Mouse (Mus musculus) forebrain, embryonic 10.5 days (tissue): ENCODE results near the gene Miga2. TPM values are rescaled to one million over a fixed set of nuclear protein-coding genes. Genes with fewer than 3 reads are reported as not detected.

Experiments
- DNase-seq: peaks from one replicate; pipeline ENCODE4 v3.0.0-alpha.2; 2017; ENCODE audit warnings: low spot score; ENCODE audit errors: extremely low spot score
- H3K27ac ChIP-seq: fragments of 300-500 bp; sonication (generic); 2 replicates; pipeline ENCODE4 v1.5.1; 2016; ENCODE audit warnings: mild to moderate bottlenecking
- H3K27me3 ChIP-seq: fragments of 300-500 bp; sonication (generic); 2 replicates; pipeline ENCODE4 v1.6.1; 2016; ENCODE audit warnings: mild to moderate bottlenecking; ENCODE audit not compliant: poor library complexity, severe bottlenecking
- H3K36me3 ChIP-seq: fragments of 300-500 bp; sonication (generic); replicated peaks from 2 replicates; pipeline ENCODE4 v1.6.1; 2016; ENCODE audit warnings: mild to moderate bottlenecking, moderate library complexity
- H3K4me1 ChIP-seq: fragments of 300-500 bp; sonication (generic); 2 replicates; pipeline ENCODE4 v1.6.1; 2016
- H3K4me3 ChIP-seq: fragments of 300-500 bp; sonication (generic); 2 replicates; pipeline ENCODE4 v1.5.1; 2016; ENCODE audit warnings: mild to moderate bottlenecking, moderate library complexity
- H3K9me3 ChIP-seq: fragments of 300-500 bp; sonication (generic); 2 replicates; pipeline ENCODE4 v1.6.1; 2016; ENCODE audit warnings: mild to moderate bottlenecking, moderate library complexity
- WGBS: fragments of 180-500 bp; shearing (Covaris S2); methylation state at CpG from one replicate; pipeline ENCODE4 v1.1.7; 2016; 5-methylcytosine and 5-hydroxymethylcytosine counted together
- polyA plus RNA-seq: library from polyadenylated mRNA; unstranded; fragments of >200 nt; fragmentation: Nextera tagmentation; extraction: Ambion mirVana; gene quantifications from 2 replicates; pipeline ENCODE4 v1.2.1, GENCODE M21; 2016

The Miga2 gene
- polyA plus RNA-seq, 1 experiment from 2014 or later = 30.9 TPM

DNA sequence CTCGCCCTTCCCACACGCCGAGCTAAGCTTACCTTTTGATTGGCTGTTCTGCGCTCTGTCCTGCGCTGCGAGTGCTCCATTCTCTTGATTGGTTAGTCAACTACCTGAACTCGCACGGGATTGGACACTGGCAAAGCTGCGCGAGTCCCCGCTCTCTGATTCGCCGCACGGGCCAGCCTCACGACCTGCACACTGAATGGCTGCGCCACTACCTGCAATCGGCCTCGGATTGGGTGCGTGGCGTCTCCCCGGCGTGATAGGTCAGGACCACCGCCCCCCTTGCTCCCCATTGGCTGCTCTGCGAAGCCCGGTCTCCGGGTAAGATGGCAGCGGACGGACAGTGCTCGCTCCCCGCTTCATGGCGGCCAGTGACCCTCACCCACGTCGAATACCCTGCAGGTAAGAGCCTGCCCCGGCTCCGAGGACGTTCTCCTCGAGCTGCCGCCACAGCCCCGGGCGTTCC, 28.1 kb downstream of the Miga2 start, which contains the start of gene Dolpp1:
Gene Dolpp1 (plus strand): TSS at position 141 of the 463 bp plus-strand sequence.
- Histone ChIP-seq H3K36me3 (peaks cover 32% of the 10 kb centered on the region), H3K4me3 (peak within 1 kb of the TSS; percentile 88), H3K27me3 (no peaks in the 10 kb centered on the region), H3K4me1 (peaks cover 31% of the 10 kb centered on the region), H3K9me3 (no peaks in the 10 kb centered on the region), H3K27ac (peak within 1 kb of the TSS; percentile 91)
- WGBS = under 1% methylated on average over 40 of the region's 40 CpGs
- DNase-seq = peak; percentile 98

DNA sequence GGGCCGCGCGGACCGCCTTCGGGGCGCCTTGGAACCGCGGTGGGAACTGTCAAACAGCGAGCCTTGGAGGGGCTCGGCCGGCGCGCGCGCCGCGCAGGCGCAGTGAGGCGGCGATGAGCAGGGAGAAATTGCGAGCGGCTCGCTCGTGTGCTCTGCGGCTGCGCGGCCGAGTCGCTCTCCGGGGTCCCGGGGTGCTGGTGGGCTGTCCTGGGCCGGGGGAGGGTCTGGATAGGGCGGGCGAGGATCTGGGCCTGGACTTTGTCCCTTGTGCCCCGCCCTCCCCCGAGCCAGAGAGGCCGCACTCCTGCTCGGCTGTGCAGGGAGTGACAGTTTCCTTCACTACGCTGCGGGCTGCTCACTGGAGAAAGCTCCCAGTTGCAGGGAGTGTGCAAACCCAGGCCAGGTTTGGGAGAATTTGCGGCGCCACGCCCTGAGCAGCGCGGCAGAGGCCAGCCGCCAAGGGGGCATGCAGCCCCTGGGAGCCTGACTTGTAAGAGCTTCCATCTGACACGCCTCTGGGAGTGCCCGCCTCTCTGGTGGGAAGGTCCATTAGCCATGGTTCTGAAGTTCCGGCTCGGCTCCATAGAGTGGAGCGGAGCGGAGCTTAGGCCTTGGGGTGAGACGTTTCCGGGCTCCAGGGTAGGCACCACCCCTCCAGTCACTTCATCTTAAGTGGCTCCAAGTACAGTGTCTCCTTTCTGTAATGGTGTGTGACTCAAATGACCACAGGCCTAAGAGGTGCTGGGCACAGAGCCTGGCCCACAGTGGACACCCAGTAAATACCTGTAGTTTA, 28.7 kb downstream of the Miga2 start:
- Histone ChIP-seq H3K27me3 (no peaks in the 10 kb centered on the region), H3K4me3 (peak overlapping the region; percentile 88), H3K9me3 (no peaks in the 10 kb centered on the region), H3K4me1 (peaks cover 35% of the 10 kb centered on the region), H3K27ac (peak overlapping the region; percentile 91), H3K36me3 (peaks cover 38% of the 10 kb centered on the region)
- DNase-seq = peak; percentile 91
- WGBS = 1% methylated on average over 54 of the region's 54 CpGs

DNA sequence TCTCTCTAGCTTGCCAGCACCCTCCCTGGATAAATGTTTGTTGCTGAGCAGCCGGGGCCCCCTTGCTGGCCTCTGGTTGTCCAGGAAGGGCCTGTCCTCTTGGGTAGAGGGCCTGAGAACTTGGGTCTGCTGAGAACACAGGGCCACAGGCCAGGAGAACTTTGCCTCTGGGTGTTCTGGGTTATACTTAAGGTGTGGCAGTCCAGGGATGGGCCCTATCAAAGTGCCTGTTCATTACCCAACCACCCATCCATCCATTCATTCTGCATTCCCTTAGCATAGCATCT, 29.3 kb downstream of the Miga2 start:
- peaks cover 40% of the 10 kb centered on the region for H3K4me1 ChIP-seq
- H3K4me3 ChIP-seq = peak overlapping the region; percentile 88
- H3K36me3 ChIP-seq = peaks cover 44% of the 10 kb centered on the region
- no peaks in the 10 kb centered on the region for H3K27me3 ChIP-seq
- DNase-seq = no peak
- WGBS = 63% methylated on average over 1 of the region's 1 CpGs
- H3K27ac ChIP-seq = peak overlapping the region; percentile 91
- H3K9me3 ChIP-seq = no peaks in the 10 kb centered on the region

DNA sequence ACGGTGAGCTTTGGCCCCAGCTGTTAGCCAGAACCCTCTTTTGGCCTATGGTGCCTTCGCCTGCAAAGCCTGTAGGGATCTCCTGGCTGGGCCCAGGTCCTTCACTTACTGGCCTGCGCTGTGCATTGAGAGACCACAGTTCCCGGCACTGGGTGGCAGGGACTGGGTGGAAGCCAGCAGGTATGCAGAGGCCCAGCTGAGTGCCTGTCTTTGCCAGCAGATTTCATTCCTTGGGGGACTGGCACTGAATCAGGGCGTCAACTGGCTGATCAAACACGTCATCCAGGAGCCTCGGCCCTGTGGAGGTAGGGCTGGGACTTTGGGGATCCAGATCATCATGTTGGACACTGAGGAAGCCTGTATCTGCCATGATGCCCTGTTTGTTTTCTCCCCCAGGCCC, 31.7 kb downstream of the Miga2 start:
- Histone ChIP-seq H3K27me3 (no peaks in the 10 kb centered on the region), H3K36me3 (peaks cover 66% of the 10 kb centered on the region), H3K4me1 (peaks cover 62% of the 10 kb centered on the region), H3K4me3 (no peak overlapping the region), H3K27ac (no peak overlapping the region), H3K9me3 (no peaks in the 10 kb centered on the region)
- DNase-seq = no peak
- 91% methylated on average over 7 of the region's 7 CpGs for WGBS

DNA sequence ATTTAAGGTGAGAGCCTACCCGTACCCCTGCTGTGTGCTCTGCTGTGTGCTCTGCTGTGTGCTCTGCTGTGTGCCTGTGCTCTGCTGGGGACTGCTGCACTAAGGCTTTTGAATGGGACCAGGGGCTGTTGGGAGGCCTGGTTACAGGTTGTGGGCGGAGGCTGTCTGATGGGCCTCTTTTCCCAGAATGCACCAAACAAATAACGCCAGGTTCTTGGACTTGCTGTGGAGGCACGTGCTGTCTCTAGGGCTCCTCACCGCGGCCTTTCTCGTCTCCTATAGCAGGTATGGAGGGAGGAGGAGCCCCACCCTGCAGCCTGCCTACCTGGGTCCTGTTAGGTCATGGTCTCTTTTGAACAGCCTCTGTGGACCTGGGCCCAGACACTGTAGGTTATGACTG, 32.2 kb downstream of the Miga2 start:
- 90% methylated on average over 7 of the region's 7 CpGs for WGBS
- H3K4me1 ChIP-seq = peaks cover 62% of the 10 kb centered on the region

DNA sequence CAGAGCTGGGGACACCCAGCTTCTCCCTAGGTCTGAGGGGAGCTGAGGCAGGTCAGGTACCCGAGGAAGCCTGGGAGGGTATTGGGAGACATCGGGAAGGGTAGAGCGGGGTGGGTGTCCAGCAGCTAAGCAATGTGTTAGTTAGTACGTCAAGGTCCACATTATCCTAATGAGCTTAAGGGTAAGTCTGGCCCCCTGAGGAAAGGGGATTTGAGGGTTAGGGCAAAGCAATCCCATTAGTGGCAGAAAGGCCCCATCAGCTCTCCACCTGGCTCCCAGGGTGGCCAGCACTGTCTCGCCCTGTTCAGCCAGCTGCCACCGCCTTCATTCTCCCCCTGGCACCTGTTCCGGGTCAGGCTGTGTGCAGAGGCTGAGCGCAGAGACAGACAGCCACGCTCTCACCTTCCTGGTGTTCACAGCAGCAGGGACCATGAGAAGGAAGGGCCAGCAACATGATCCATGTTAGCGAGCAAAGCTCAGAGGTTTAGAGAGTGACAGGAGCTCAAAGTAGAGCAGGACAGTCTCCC, 34.0 kb downstream of the Miga2 start:
- WGBS = 62% methylated on average over 10 of the region's 10 CpGs
- Histone ChIP-seq H3K9me3 (no peaks in the 10 kb centered on the region), H3K4me3 (no peak overlapping the region), H3K27ac (peak overlapping the region; percentile 93), H3K36me3 (peaks cover 88% of the 10 kb centered on the region), H3K4me1 (peaks cover 58% of the 10 kb centered on the region), H3K27me3 (no peaks in the 10 kb centered on the region)
- no peak for DNase-seq

More for the DNA sequence above, 32.2 kb downstream of the Miga2 start:
- Histone ChIP-seq H3K36me3 (peaks cover 70% of the 10 kb centered on the region), H3K27me3 (no peaks in the 10 kb centered on the region), H3K27ac (no peak overlapping the region), H3K4me3 (no peak overlapping the region), H3K9me3 (no peaks in the 10 kb centered on the region)
- DNase-seq = no peak

DNA sequence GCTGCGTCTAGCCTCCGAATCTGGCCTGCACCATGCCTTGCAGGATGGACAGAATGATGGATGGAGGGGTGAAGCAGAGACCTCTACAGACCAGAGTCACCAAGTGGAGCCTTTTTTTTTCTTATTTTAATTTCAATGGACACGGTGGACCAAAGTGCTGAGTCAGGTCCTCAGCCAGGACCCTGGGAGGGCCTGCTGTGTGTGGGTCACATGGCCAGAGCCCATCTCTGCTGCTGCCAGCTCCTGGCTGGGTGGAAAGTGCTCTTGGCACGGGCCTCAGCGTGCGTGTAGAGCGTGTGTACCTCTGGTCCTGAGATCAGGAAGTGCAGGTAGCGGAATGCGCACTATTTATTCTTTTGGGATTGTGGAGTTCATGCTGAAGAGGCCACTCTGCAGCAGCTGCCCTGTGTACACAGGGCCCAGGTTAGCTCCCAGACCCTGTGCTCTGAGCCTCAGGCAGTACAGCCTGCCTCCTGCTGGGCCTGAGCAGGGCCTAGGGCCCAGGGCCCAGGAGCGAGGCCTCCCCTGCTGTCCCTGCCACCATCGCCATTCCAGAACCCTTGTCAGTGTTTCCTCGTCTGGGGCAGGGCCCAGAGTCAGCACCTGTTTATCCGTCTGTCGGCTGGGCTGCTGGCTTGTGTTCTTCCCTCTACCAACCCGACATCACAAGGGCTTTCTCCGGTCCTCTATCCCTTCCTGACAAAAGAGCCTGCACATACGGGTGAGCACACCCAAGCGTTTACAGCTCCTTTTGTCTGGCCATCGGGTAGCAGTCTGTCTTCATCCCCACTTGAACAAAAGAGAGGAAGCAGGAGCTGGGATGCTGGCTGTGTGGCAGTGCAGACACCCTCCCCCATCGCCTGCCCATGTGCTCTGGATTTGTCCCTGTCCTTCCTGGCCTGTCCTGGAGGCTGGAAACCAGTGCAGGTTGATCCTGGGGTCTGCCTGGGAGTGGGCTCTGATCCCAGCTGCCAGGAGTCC, 35.4 kb downstream of the Miga2 start:
- WGBS = 33% methylated on average over 20 of the region's 20 CpGs
- Histone ChIP-seq H3K9me3 (no peaks in the 10 kb centered on the region), H3K27me3 (no peaks in the 10 kb centered on the region), H3K4me1 (peaks cover 44% of the 10 kb centered on the region), H3K27ac (peak overlapping the region; percentile 93), H3K36me3 (peaks cover 94% of the 10 kb centered on the region), H3K4me3 (peak overlapping the region; percentile 32)
- DNase-seq = peak; percentile 63

DNA sequence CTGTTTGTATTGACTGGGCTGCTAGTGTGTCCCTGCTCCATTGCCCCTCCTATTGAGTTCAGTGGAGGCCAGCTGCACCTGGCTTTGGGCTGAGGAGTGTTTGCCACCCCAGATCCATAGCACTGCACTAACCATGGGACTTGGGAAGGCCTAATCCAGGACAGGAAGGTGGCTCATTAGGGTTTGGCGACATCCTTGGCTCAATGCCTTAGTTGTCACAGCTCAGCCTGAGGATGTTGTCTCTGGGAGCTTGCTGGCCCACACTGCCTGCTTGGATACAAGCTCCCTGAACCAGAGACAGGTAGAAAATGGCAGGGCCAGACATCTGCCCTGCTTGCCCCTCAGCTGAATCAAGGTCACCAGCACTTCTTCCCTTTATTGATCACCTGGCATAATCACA, 37.5 kb downstream of the Miga2 start:
- Histone ChIP-seq H3K4me1 (peaks cover 44% of the 10 kb centered on the region), H3K27ac (peak overlapping the region; percentile 93; the same call in 1 of the 2 replicates), H3K36me3 (peaks cover 96% of the 10 kb centered on the region), H3K27me3 (no peaks in the 10 kb centered on the region), H3K4me3 (no peak overlapping the region), H3K9me3 (no peaks in the 10 kb centered on the region)
- WGBS = 86% methylated on average over 1 of the region's 1 CpGs
- DNase-seq = no peak

DNA sequence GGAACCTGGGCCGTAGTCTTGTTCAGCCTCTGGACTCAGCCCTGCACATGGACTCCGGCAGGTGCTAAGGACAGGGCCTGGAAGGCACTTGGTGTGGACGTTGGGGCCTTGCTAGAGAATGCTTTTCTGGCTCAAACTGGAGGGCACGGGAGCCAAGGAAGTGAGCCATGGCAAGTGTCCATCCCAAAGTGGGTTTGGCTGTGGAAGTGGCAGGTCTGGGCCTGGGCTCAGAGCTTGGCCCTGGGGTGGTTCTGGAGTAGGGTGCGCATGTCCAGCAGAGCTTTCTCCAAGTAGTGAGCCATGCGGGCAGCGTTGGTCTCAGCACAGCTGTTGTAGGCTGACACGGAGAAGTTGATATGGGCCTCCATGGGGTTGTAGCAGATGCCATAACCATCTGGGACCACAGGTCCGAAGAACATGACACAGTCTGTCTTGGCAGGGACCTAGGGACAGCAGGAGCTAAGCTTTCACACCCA, 38.4 kb downstream of the Miga2 start:
- Histone ChIP-seq H3K27ac (peak overlapping the region; percentile 25; the same call in 1 of the 2 replicates), H3K9me3 (no peaks in the 10 kb centered on the region), H3K27me3 (no peaks in the 10 kb centered on the region), H3K4me1 (peaks cover 44% of the 10 kb centered on the region), H3K36me3 (peaks cover 96% of the 10 kb centered on the region), H3K4me3 (no peak overlapping the region)
- DNase-seq = no peak
- 95% methylated on average over 9 of the region's 9 CpGs for WGBS

DNA sequence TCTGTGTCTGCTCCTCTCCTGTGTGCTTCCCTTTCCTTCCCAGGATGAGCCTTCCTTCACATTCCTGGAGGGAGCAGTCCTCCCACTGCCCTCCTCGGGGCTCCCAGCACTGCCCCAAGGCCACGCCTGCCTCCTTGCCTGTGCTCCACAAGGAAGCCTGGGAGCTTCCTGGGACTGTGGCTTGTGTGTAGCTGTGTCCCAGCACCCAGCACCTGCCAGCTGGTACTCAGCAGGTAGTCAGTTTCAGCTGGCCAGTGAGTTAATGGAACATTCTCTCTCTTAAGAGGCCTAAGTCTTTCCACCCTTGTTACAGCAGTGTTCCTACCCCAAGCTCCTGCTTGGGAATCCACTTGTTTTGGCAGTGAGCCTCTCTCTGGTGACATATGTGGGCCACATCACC, 38.8 kb downstream of the Miga2 start:
- Histone ChIP-seq H3K4me1 (peaks cover 40% of the 10 kb centered on the region), H3K9me3 (no peaks in the 10 kb centered on the region), H3K36me3 (peaks cover 96% of the 10 kb centered on the region), H3K27me3 (no peaks in the 10 kb centered on the region), H3K4me3 (no peak overlapping the region), H3K27ac (peak overlapping the region; percentile 25; the same call in 1 of the 2 replicates)
- DNase-seq = no peak
- WGBS = 86% methylated on average over 2 of the region's 2 CpGs

DNA sequence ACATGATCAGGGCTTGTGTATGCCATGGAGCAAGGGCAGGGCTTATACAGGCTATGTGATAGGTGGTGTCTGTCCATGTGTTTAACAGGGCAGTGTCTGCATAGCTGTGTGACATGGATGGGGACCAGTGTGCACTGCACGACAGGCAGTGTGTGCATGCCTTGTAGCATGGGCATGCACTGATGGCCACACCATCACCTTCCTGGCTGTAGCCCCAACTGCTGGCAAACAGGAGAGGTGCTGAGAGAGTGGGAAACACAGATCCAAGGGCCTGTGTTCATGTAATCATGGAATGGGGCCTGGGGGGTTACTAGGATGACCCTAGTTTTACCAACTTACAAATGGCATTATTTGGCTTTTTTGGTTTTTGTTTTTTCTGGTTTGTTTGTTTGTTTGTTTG, 39.8 kb downstream of the Miga2 start:
- no peaks in the 10 kb centered on the region for H3K9me3 ChIP-seq
- peaks cover 30% of the 10 kb centered on the region for H3K4me1 ChIP-seq
- no peak for DNase-seq
- no peak overlapping the region for H3K27ac ChIP-seq
- H3K4me3 ChIP-seq = no peak overlapping the region
- H3K27me3 ChIP-seq = no peaks in the 10 kb centered on the region
- WGBS = 88% methylated on average over 1 of the region's 1 CpGs
- H3K36me3 ChIP-seq = peaks cover 96% of the 10 kb centered on the region

DNA sequence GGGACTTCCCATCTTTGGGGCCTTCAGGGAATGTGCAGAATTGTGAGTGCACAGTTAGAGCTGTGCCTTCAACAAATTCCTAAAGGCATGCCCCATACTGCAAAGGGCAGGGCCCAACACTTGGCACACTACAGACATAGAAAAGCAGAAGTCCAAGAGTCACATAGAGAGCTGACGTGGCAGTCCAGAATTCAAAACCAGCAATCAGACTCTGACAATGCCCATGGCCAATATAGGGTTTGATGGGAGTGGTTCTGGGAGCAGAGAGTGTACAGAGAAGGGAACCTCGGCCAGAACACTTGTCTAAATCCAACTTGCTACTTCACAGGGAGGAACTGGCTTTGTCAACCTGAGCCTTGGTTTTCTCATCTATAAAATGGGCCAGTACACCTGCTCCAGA, 43.2 kb downstream of the Miga2 start:
- Histone ChIP-seq H3K4me1 (no peaks in the 10 kb centered on the region; the same call in 1 of the 2 replicates), H3K36me3 (peaks cover 86% of the 10 kb centered on the region), H3K27me3 (no peaks in the 10 kb centered on the region), H3K4me3 (no peak overlapping the region), H3K9me3 (no peaks in the 10 kb centered on the region), H3K27ac (no peak overlapping the region)
- 87% methylated on average over 2 of the region's 2 CpGs for WGBS
- DNase-seq = no peak
